Mouse (Mus musculus): ENCODE results near the gene Tpx2. TPM values are rescaled to one million over a fixed set of nuclear protein-coding genes. Genes with fewer than 3 reads are reported as not detected.
A peak's percentile ranks its signal among the peaks of the same experiment; 100 is the strongest.

Tpx2 gene
- polyA plus RNA-seq, 1 experiment from 2014 or later: 51.5 TPM

GRCm38 (mm10) chr2:152905036-152905829 is 57.5 kb downstream of the Tpx2 start:
- H3K27ac ChIP-seq (ENCODE audit: low read length): no peak overlapping the region
- peaks cover 8% of the 10 kb centered on the region; the same call in 1 of the 2 replicates for H3K4me1 ChIP-seq (ENCODE audit: control insufficient read depth, insufficient read depth, low read length)
- H3K4me2 ChIP-seq (ENCODE audit: low read depth, low read length): no peak overlapping the region
- H3K4me3 ChIP-seq (ENCODE audit: low read length): no peak overlapping the region
- H3K9ac ChIP-seq (ENCODE audit: low read depth, low read length): no peak overlapping the region
- no peaks in the 10 kb centered on the region for H3K36me3 ChIP-seq (ENCODE audit: control insufficient read depth, insufficient read depth, low read length)
- WGBS: 48% methylated on average over 11 of the region's 11 CpGs
- H3K9me3 ChIP-seq (ENCODE audit: control insufficient read depth, low read length): no peaks in the 10 kb centered on the region
- ATAC-seq: 0 out of 2 replicates have a peak, but pooled peaks have one; percentile 21
- H3K27me3 ChIP-seq (replicated peaks; ENCODE audit: control insufficient read depth, insufficient read depth, low read length): no peaks in the 10 kb centered on the region

GRCm38 (mm10) chr2:152906274-152907037 is 58.7 kb downstream of the Tpx2 start:
- H3K4me3 ChIP-seq (ENCODE audit: low read length): no peak overlapping the region
- 55% methylated on average over 9 of the region's 9 CpGs for WGBS
- no peak overlapping the region for H3K27ac ChIP-seq (ENCODE audit: low read length)
- H3K27me3 ChIP-seq (replicated peaks; ENCODE audit: control insufficient read depth, insufficient read depth, low read length): peaks cover 8% of the 10 kb centered on the region
- no peaks in the 10 kb centered on the region for H3K36me3 ChIP-seq (ENCODE audit: control insufficient read depth, insufficient read depth, low read length)
- no peak overlapping the region for H3K4me2 ChIP-seq (ENCODE audit: low read depth, low read length)
- no peaks in the 10 kb centered on the region for H3K9me3 ChIP-seq (ENCODE audit: control insufficient read depth, low read length)
- H3K9ac ChIP-seq (ENCODE audit: low read depth, low read length): no peak overlapping the region
- no peak for ATAC-seq
- H3K4me1 ChIP-seq (ENCODE audit: control insufficient read depth, insufficient read depth, low read length): peaks cover 8% of the 10 kb centered on the region; the same call in 1 of the 2 replicates

GRCm38 (mm10) chr2:152907114-152907943 is 59.6 kb downstream of the Tpx2 start:
- ATAC-seq: no peak
- no peak overlapping the region for H3K4me3 ChIP-seq (ENCODE audit: low read length)
- H3K9me3 ChIP-seq (ENCODE audit: control insufficient read depth, low read length): no peaks in the 10 kb centered on the region
- H3K9ac ChIP-seq (ENCODE audit: low read depth, low read length): no peak overlapping the region
- H3K27me3 ChIP-seq (replicated peaks; ENCODE audit: control insufficient read depth, insufficient read depth, low read length): peaks cover 16% of the 10 kb centered on the region
- no peak overlapping the region for H3K4me2 ChIP-seq (ENCODE audit: low read depth, low read length)
- WGBS: 62% methylated on average over 14 of the region's 14 CpGs
- H3K4me1 ChIP-seq (ENCODE audit: control insufficient read depth, insufficient read depth, low read length): peaks cover 8% of the 10 kb centered on the region; the same call in 1 of the 2 replicates
- H3K36me3 ChIP-seq (ENCODE audit: control insufficient read depth, insufficient read depth, low read length): no peaks in the 10 kb centered on the region
- no peak overlapping the region for H3K27ac ChIP-seq (ENCODE audit: low read length)

- Histone ChIP-seq H3K36me3 (ENCODE audit: control insufficient read depth, insufficient read depth, low read length) (no peaks in the 10 kb centered on the region), H3K27ac (ENCODE audit: low read length) (no peak overlapping the region), H3K4me1 (ENCODE audit: control insufficient read depth, insufficient read depth, low read length) (peaks cover 10% of the 10 kb centered on the region), H3K4me2 (ENCODE audit: low read depth, low read length) (no peak overlapping the region), H3K9ac (ENCODE audit: low read depth, low read length) (no peak overlapping the region), H3K4me3 (ENCODE audit: low read length) (no peak overlapping the region), H3K27me3 (replicated peaks; ENCODE audit: control insufficient read depth, insufficient read depth, low read length) (peaks cover 30% of the 10 kb centered on the region), H3K9me3 (ENCODE audit: control insufficient read depth, low read length) (no peaks in the 10 kb centered on the region)
- no peak for ATAC-seq
- 69% methylated on average over 6 of the region's 6 CpGs for WGBS
Measured at GRCm38 (mm10) chr2:152909848-152910247, 62.1 kb downstream of the Tpx2 start.

- no peak within 1 kb of the TSS for H3K27ac ChIP-seq (ENCODE audit: low read length)
- H3K36me3 ChIP-seq (ENCODE audit: control insufficient read depth, insufficient read depth, low read length): no peaks in the 10 kb centered on the region
- H3K9me3 ChIP-seq (ENCODE audit: control insufficient read depth, low read length): no peaks in the 10 kb centered on the region
- H3K4me3 ChIP-seq (ENCODE audit: low read length): no peak within 1 kb of the TSS
- peaks cover 5% of the 10 kb centered on the region; the same call in 1 of the 2 replicates for H3K4me1 ChIP-seq (ENCODE audit: control insufficient read depth, insufficient read depth, low read length)
- ATAC-seq: no peak
- H3K9ac ChIP-seq (ENCODE audit: low read depth, low read length): no peak within 1 kb of the TSS
- WGBS: 20% methylated on average over 12 of the region's 12 CpGs
- no peak within 1 kb of the TSS for H3K4me2 ChIP-seq (ENCODE audit: low read depth, low read length)
- peaks cover 30% of the 10 kb centered on the region for H3K27me3 ChIP-seq (replicated peaks; ENCODE audit: control insufficient read depth, insufficient read depth, low read length)
Measured at GRCm38 (mm10) chr2:152911031-152911430, 63.3 kb downstream of the Tpx2 start, which contains the start of gene Mylk2. Gene Mylk2 (plus strand): TSS chr2:152911352.

- Histone ChIP-seq H3K36me3 (ENCODE audit: control insufficient read depth, insufficient read depth, low read length) (no peaks in the 10 kb centered on the region), H3K27me3 (replicated peaks; ENCODE audit: control insufficient read depth, insufficient read depth, low read length) (peaks cover 30% of the 10 kb centered on the region), H3K4me1 (ENCODE audit: control insufficient read depth, insufficient read depth, low read length) (peaks cover 4% of the 10 kb centered on the region; the same call in 1 of the 2 replicates), H3K9ac (ENCODE audit: low read depth, low read length) (no peak overlapping the region), H3K4me2 (ENCODE audit: low read depth, low read length) (no peak overlapping the region), H3K27ac (ENCODE audit: low read length) (no peak overlapping the region), H3K4me3 (ENCODE audit: low read length) (no peak overlapping the region), H3K9me3 (ENCODE audit: control insufficient read depth, low read length) (no peaks in the 10 kb centered on the region)
- no peak for ATAC-seq
- 29% methylated on average over 6 of the region's 6 CpGs for WGBS
Measured at GRCm38 (mm10) chr2:152911432-152911831, 63.7 kb downstream of the Tpx2 start.

GRCm38 (mm10) chr2:152913471-152913870 is 65.7 kb downstream of the Tpx2 start:
- Histone ChIP-seq H3K9ac (ENCODE audit: low read depth, low read length) (no peak overlapping the region), H3K36me3 (ENCODE audit: control insufficient read depth, insufficient read depth, low read length) (no peaks in the 10 kb centered on the region), H3K9me3 (ENCODE audit: control insufficient read depth, low read length) (no peaks in the 10 kb centered on the region), H3K4me1 (ENCODE audit: control insufficient read depth, insufficient read depth, low read length) (peaks cover 2% of the 10 kb centered on the region; the same call in 1 of the 2 replicates), H3K4me2 (ENCODE audit: low read depth, low read length) (no peak overlapping the region), H3K27me3 (replicated peaks; ENCODE audit: control insufficient read depth, insufficient read depth, low read length) (peaks cover 30% of the 10 kb centered on the region), H3K4me3 (ENCODE audit: low read length) (no peak overlapping the region), H3K27ac (ENCODE audit: low read length) (no peak overlapping the region)
- ATAC-seq: no peak
- 27% methylated on average over 7 of the region's 7 CpGs for WGBS

- peaks cover 7% of the 10 kb centered on the region for H3K4me1 ChIP-seq (ENCODE audit: control insufficient read depth, insufficient read depth, low read length)
- no peak overlapping the region for H3K27ac ChIP-seq (ENCODE audit: low read length)
- H3K9ac ChIP-seq (ENCODE audit: low read depth, low read length): no peak overlapping the region
- H3K9me3 ChIP-seq (ENCODE audit: control insufficient read depth, low read length): no peaks in the 10 kb centered on the region
- peaks cover 30% of the 10 kb centered on the region for H3K27me3 ChIP-seq (replicated peaks; ENCODE audit: control insufficient read depth, insufficient read depth, low read length)
- H3K4me3 ChIP-seq (ENCODE audit: low read length): no peak overlapping the region
- no peaks in the 10 kb centered on the region for H3K36me3 ChIP-seq (ENCODE audit: control insufficient read depth, insufficient read depth, low read length)
- H3K4me2 ChIP-seq (ENCODE audit: low read depth, low read length): peak overlapping the region; percentile 43
- WGBS: 4% methylated on average over 18 of the region's 18 CpGs
- ATAC-seq: peak; percentile 76
Measured at GRCm38 (mm10) chr2:152914310-152915120, 66.8 kb downstream of the Tpx2 start.

Data from intestine, embryonic 16.5 days (tissue).